Mouse (Mus musculus): ENCODE data around the gene Gdi2.

Gene Gdi2

DNA sequence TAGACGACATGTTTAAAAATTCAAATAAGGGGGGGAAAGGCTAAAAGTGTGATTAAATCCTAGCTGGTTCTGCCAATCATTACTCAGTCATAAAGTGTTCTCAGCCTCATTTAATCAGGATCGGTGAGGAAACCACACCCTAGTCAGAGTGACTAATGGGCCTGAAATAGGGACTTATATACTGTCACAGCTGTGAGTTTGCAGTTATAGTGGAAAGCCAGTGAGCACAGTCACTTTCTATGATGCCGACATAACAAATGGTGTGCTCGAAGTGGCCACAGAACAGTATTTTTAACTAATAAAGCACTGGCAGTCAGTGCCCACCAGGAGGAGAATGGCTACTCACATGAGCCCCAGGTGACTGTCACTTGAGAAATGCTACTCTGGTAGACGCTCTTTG is 7.1 kb downstream of the Gdi2 start:
- DNase-seq (ENCODE audit: extremely low read depth, insufficient read length, low spot score), result no peak

DNA sequence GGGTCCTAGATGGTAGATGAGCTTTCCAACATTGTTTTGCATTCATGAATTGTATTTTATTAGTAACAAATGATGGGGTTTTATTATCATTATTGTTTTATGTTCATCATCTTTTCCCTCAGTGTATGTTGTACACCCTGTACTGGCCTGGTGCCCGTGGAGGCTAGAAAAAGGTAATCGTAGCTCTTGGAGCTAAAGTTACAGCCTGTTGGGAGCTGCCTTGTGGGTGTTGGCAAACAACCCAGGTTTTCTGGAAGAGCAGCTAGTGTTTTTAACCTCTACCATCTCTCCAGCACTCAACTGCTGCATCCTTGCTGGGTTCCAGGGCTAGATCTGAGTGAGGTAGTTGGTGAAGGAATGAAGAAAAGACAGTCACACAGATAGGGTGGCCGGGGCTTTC is 9.5 kb downstream of the Gdi2 start:
- DNase-seq (ENCODE audit: extremely low read depth, insufficient read length, low spot score), result no peak

DNA sequence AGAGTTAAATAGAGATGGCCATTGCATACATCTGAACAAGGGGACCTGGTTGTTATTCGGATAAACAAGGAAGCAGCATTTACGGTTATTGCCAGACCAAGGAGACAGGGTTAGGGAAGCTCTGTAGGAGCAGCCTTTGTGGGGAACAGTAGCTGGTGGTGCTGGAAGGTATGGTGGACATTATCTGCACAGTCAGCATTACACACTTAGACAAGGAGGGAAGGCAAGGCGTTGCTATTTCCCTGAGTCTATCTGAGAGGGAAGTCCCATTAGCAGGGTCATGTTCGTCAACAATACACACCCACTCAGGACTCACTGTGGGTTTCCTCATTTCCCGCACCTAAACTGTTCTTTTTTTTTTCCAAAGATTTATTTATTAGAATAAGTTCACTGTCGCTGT is 10.0 kb downstream of the Gdi2 start:
- DNase-seq (ENCODE audit: extremely low read depth, insufficient read length, low spot score), result no peak

DNA sequence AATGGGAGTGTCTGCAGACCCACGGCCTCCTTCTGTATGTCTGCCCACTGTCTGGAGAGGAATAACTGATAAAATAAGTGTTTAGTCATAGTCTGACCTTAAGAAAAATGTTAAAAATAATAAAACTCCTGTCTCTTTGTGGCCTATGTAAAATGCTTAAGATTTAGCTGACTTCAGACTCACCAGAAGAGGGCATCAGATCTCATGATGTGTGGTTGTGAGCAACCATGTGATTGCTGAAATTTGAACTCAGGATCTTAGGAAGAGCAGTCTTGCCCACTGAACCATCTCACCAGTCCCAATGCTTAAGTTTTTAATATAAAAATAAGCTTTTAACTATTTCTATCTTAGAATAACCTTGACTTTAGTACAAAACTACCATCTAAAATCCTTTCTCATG is 25.3 kb downstream of the Gdi2 start:
- DNase-seq (ENCODE audit: extremely low read depth, insufficient read length, low spot score), result no peak

DNA sequence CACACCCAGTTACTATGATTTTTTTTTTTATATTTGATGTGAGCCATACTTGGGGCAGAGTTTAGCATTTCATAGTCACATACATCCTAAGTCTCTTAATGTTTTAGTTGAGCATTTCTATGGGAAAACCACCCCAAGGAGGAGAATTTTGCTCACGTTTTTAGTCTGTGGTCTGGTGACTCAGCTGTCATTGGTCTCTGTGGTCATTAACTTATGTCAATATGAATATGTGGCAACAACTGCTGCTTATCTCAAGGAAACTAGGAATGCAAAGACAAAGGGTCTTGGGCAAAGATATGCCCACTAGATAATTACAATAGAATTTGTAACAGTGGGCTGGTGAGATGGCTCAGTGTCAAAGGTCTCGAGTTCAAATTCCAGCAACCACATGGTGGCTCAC is 26.1 kb downstream of the Gdi2 start:
- DNase-seq (ENCODE audit: extremely low read depth, insufficient read length, low spot score), result peak; percentile 17

DNA sequence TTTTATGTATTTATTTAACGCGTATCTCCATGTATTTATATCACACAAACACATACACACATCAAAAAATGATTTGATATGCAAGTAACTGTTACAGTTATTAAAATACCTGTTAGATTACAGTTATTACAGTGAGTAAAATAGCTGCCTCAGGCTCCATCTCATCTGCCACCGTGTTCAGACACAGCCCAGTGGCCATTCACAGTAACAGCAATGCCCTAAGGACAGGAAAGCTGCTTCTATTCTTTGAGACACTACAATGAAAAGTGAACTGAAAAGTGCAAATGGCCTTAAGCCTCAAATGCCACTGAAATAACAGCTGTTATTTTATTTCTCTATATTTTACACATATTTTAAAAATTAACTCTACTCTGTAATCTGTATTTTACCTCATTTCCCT is 52.9 kb downstream of the Gdi2 start:
- DNase-seq (ENCODE audit: extremely low read depth, insufficient read length, low spot score), result no peak

DNA sequence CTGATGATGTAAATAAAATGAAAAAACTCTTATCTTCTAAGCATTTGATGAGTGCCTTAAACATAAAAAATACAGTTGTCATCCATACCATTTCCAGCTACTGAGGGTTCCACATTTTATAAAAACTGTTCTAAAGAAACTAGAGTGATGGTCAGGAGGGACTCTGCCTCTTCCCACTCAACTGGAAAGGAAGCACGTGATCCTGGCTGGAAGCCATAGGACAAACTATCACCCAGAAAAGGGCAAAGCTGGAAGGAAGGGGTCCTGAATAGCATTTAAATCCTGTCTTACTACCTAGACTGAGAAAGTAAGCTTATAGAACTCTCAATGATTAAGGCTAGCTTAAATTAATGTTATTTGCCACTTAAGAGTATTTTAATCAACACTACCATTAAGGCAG is 56.4 kb downstream of the Gdi2 start:
- no peak for DNase-seq (ENCODE audit: extremely low read depth, insufficient read length, low spot score)

DNA sequence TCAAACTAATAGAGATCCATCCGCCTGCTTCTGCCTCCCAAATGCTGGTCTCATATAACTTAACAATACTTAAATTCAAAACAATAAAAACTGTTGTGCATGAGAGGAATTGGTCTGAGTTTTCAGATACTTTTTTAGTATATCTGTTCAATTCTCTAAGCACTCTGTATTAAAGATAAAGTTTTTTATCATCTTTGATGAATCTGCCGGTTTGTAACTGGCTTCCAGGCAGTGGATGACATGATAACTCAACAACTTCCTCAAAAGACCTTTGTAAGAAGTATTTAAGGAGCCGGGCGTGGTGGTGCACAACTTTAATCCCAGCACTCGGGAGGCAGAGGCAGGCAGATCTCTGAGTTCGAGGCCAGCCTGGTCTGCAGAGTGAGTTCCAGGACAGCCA is 58.4 kb downstream of the Gdi2 start:
- no peak for DNase-seq (ENCODE audit: extremely low read depth, insufficient read length, low spot score)

DNA sequence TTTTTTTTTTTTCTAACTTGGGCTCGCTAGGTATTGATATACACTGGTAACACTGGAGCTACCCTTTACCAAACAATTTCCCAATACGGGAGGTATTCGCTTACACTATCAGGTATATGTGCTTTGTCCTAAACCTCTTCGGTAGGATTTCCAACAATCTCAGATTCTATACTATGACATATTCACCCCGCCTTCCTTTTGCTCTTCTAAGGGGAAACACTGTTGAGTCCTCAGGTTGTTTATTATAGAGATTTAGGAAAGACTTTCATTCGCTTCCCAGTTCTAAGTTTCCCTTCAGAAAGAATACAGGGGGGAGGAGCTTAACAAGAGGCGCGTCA is 71.9 kb downstream of the Gdi2 start:
- no peak for DNase-seq (ENCODE audit: extremely low read depth, insufficient read length, low spot score)

DNA sequence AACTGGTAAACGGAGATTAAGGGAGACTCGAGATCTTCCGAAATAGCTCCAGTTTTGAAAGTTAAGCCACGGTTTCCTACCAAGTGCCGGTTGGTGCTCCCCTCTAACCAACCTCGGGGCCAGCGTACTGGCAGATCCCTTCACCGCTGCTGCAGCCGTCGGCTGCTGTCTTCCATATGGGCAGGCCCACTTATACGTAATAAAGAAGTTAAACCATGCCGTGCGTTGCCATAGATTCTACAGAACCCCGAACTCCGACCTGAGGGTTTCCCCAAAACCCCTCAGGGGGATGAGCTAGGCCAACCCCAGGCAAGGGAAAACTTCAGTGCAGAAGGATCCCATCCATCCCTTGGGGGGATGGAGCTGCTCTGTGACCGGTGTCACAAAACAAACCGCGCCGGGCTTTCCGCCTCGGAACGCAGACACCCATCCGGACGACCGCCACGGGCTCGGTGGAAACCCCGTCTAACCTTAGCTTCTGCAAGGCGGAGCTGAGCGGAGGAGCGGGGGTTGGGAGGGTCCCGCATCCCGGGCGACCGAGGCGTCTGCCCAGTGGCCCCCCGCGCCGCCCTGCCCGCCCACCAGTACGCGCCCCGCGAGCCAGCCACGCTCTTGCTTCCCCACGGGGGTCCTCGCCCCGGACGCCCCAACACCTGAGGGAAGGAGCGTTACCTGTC is 72.4 kb downstream of the Gdi2 start:
- peak; percentile 71 for DNase-seq (ENCODE audit: extremely low read depth, insufficient read length, low spot score)

DNA sequence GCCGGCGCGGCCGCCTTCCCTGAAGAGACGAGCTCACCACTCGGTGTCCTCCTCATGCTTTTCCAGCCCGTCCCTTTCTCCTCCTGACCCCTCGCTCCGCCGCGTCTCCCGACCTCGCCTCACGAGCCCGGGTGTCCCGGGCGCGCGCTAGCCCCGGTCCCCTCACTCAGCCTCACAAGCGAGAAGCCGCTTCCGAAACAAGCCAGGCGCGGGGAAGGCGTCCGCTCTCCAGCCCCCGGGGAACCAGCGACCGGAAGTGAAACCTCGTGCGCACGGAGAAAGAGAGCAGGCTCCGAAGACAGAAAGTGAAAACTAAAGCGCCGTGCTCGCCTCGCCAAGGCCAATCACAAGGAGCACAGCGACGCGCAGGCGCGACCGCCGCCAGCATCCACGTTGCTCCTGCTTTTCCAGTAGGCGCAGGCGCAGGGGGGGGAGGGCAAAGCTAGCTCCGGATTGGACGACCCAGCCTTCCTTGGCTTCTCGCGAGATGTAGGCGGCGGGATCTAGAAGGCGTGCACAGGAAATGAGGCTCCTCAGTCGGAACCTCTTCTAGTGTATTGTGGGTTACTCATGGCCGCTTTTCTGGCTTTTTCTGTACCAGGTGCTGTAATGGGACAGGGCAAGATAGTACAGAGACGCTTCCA is 73.1 kb downstream of the Gdi2 start, which contains the start of gene Fam208b:
Fam208b (minus strand) TSS at position 314 of the 644 bp plus-strand sequence.
- DNase-seq (ENCODE audit: extremely low read depth, insufficient read length, low spot score), result peak; percentile 97

Data from 3134 (cell line).